Mouse (Mus musculus) embryonic stem cell, embryonic (primary cell): ENCODE data around the gene Dnaic1.

Experiments
- CTCF ChIA-PET, 4 experiments: fragments of 300-600 bp in 2 of 4; fragments of 350-600 bp in 2 of 4; sonication (Branson Sonifier 250); formaldehyde crosslinking; loops; one replicate each; lab custom pipeline; 2022; ENCODE audit warnings: inconsistent platforms in 2 of 4; lab: Charles Lee
- POLR2A ChIA-PET, 4 experiments: fragments of 300-600 bp in 2 of 4; fragments of 350-600 bp in 2 of 4; sonication (Branson Sonifier 250); formaldehyde crosslinking; loops; one replicate each; lab custom pipeline; 2022; ENCODE audit warnings: antibody characterized with exemption in 4 of 4, inconsistent platforms in 1 of 4; lab: Charles Lee

The Dnaic1 gene

DNA sequence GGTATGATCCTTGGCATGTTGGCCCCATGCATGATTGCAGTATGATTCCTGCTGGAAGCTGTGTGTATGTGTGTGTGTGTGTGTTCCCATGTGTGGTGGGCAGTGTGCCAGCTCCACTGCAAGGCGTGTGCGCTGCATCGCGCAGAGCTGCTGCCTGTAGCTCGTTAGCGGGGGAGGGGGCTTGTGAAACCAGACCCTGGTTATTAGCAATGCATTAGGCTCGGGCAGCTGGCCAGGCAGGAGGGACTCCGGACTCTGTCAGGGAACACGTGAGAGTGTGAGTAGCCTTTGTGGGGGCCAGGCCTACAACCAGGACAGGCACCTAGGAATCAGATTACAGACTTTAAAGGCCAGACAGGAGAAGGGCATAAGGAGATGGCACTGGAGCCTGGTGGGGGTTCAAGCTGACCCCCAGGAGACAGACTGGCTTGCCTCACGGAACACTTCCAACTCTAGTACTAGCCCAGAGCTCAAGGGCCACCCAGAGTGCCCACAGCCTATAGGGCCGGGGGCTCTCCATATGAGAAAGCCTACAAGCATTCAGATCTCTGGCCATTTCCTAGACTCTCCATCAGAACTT lies 91.4 kb downstream of the Dnaic1 start:
- ChIA-PET POLR2A (interaction anchor here in 2 of 4 experiments (0.6 to 1.3 kb wide), 3 partner anchors 52 to 837 kb away, joined by 3 to 5 read pairs (median 3); partner anchors contain the start of gene AI464131 (in 1 of the 2)), CTCF (no interaction called here)

DNA sequence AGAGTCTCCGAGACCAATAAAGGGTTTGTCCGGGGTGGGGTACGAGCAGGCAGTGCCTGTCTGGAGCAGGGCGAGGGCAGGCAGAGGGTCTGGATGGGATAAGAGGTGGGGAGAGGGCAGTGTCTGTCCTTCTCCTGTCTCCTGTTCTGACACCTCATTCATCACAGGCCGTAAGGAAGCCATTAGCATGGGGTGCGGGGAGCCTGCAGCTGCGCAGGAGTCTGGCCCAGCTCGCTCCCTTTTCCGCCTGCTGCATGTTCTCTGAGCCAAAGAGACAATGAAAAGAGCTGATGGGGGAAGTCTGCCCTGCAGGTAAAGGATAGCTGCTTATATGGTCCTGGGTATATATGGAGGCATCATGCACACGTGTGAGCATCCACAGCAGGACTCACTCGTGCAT lies 93.1 kb downstream of the Dnaic1 start:
- POLR2A ChIA-PET = no interaction called here
- CTCF ChIA-PET = interaction anchor here in 1 of 4 experiments (0.5 to 1.2 kb wide), 3 partner anchors 9 to 158 kb away, joined by 3 to 4 read pairs (median 4); no protein-coding TSS in a partner anchor

DNA sequence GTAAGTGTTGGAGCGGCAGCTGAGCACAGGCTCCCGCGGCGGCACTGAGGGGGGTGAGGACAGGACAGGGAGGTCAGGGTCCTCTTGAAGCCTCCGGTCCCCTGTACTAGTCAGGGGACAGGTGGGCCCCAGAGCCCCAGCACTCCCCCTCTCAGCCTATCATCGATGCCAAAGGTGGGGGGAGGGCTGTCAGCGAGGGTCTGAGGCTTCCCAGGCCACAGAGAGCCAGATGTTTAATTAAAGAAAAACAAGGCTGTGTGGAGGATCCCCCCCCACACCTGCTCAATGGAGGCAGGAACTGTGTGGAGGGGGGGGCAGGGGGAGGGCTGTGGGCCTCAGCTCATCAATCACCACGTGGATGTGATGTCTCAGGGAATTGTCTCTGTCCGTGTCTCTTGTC lies 94.0 kb downstream of the Dnaic1 start:
- CTCF ChIA-PET = interaction anchor here in 1 of 4 experiments (1.2 kb wide), 1 partner anchor 10 kb away, joined by 4 read pairs; no protein-coding TSS in a partner anchor

DNA sequence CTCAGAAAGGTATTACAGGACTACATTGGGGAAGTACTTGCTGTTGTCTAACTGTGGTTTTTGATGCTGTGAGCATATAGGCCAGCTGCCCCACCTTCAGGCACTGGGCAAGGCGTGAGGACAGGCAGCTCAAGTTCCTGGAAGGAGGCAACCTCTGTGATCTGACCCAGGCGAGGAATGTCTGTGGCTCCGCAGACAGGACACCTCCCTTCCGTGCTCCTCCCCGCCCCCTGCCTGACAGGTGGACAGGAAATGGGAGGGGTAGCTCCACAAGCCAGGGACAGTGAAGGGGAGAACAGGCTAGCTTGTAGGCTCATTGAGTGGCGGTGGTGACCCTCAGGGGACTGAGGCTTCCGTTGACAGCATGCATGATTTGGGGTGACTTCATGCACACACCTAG lies 95.0 kb downstream of the Dnaic1 start:
- POLR2A ChIA-PET = interaction anchor here in 2 of 4 experiments (0.8 to 1.7 kb wide), 8 partner anchors 9 to 95 kb away, joined by 3 to 7 read pairs (median 4); partner anchors contain the start of genes Dnaic1 (in 1 of the 2), Enho (in 1 of the 2) and Fam219a (in 1 of the 2)
- CTCF ChIA-PET = interaction anchor here (0.6 to 1.4 kb wide), 14 partner anchors 12 to 185 kb away, joined by 3 to 5 read pairs (median 3); partner anchors contain the start of genes Dnaic1 (in 2 of the 4), Fam219a (in 2 of the 4) and Rpp25l (in 1 of the 4)

More for the DNA sequence above, 94.0 kb downstream of the Dnaic1 start:
- POLR2A ChIA-PET = interaction anchor here in 1 of 4 experiments (1.7 kb wide), 1 partner anchor 94 kb away, joined by 7 read pairs; the partner anchor contains the start of genes Dnaic1 and Fam219a

DNA sequence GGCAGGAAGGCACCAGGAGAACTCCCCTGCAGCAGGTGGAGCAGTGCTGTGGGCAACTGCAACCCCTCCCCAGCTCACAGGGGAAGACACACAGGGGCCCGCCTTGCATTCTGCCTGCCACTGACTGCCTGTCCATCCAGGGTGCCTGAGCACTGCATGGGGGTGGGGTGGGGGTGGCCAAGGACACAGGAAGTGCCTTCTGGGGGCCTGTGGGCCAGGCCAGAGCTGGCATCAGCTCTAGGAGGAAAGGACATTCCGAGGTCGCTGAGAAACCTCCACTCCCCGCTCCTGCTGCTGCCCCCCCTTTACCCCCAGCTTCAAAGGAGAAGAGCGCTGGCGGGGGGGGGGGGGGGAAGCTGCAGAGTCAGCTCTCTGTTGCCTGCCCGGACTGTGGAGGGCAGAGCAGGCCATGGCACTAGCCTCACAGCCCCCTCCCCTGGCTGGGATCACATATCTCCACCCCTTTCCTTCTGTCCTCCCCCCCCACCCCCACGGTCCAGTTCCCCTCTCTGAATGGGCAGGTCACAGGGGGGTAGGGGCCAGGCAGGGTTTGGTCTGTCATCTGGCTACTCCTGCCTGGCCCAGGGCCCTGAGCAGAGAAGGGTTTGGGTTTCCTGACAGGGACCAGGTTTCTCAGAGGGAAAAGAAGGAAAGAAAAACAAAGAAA lies 95.6 kb downstream of the Dnaic1 start:
- CTCF ChIA-PET = interaction anchor here (0.6 to 1.4 kb wide), 12 partner anchors 11 to 186 kb away, joined by 3 to 5 read pairs (median 3); partner anchors contain the start of genes Dnaic1 (in 2 of the 4), Fam219a (in 2 of the 4) and Rpp25l (in 1 of the 4)
- POLR2A ChIA-PET = interaction anchor here in 2 of 4 experiments (0.8 to 1.7 kb wide), 8 partner anchors 9 to 96 kb away, joined by 3 to 7 read pairs (median 4); partner anchors contain the start of genes Dnaic1 (in 1 of the 2), Enho (in 1 of the 2) and Fam219a (in 1 of the 2)

DNA sequence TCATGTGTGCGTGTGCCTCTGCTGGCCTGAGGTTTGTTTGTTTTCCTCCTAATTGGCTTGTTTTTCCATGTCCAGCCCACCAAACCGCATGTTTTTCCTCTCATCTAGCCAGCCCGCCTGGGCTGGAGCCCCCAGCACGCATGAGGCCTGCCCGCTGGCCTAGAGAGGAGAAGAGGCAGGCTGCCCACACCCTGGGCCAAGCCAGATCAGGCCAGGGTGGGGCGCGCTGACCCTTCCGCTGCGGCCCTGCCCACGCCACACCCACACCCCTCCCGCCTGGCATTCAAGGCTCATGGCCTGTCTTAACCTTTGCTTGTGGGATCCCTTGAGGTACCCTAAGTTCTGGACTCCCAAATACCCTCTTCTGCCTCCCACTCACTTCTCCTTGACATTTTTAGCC lies 97.1 kb downstream of the Dnaic1 start:
- ChIA-PET POLR2A (interaction anchor here in 1 of 4 experiments (0.9 kb wide), 1 partner anchor 95 kb away, joined by 4 read pairs; no protein-coding TSS in a partner anchor), CTCF (no interaction called here)

DNA sequence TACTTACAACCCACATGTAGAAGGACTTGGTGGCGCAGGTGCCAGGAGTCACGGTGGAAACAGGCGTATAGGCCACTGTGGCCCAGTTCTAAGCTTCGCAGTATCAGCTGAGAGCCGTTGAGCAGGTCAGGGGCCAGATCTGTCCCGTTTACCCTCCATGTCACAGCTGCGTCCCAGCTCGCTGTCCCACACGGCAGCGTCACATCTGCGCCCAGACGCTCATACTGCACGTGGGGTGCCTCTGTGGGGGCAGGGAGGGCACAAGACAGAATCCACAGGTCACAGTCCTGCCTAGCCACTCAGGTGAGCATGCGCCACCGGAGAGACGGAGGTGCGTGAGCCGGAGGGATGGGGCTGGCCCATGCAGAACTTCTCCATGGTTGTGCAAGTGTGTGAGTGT lies 101.3 kb downstream of the Dnaic1 start:
- ChIA-PET POLR2A (interaction anchor here in 2 of 4 experiments (0.6 to 0.7 kb wide), 2 partner anchors 581 to 597 kb away, joined by 3 to 4 read pairs; no protein-coding TSS in a partner anchor), CTCF (interaction anchor here in 1 of 4 experiments (0.5 kb wide), 1 partner anchor 9 kb away, joined by 3 read pairs; no protein-coding TSS in a partner anchor)

DNA sequence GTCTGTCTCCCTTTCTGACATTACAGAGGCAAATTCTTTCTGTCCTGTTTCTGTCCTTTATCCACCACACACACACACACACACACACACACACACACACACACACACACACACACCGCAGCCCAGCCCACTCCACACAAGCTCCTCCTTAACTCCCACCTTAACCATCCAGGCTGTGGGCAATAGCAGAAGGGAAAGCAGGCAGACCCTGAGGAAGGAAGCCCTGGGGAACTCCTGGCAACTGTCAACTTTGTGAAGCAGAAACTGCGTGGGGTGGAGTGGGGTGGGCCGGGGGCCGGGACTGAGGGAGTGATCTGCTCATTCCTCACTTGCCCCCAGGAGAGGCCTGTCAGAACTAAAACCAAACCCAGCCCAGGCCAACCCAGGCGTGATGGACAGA lies 101.9 kb downstream of the Dnaic1 start:
- CTCF ChIA-PET = no interaction called here
- POLR2A ChIA-PET = interaction anchor here in 1 of 4 experiments (0.7 kb wide), 1 partner anchor 582 kb away, joined by 4 read pairs; no protein-coding TSS in a partner anchor

DNA sequence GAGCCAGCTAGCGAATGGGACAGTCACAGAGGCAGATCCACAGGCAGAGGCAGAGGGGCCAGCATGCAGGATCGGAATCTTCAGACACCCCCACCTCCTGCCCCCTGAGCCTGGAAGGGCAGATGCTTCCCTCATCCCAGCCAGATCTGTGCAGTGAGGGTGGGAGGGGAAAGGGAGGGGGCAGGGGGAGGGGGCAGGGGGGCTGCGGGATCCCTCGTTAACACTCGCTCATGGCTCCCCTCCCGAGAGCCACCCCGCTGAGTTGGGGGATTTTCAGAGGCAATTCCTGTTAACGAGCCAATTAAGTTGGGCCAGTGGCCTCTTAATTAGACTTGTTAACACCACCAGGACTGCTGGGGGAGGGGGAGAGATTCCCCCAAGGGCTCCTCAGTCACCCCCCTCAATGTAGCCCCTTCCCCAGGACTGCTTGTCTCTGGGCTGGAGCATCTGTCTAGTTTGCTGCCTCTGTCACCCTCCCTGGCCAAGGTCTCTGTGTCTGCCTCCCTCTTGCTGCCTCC lies 102.4 kb downstream of the Dnaic1 start:
- ChIA-PET CTCF (no interaction called here), POLR2A (interaction anchor here in 1 of 4 experiments (0.6 kb wide), 1 partner anchor 182 kb away, joined by 3 read pairs; no protein-coding TSS in a partner anchor)

DNA sequence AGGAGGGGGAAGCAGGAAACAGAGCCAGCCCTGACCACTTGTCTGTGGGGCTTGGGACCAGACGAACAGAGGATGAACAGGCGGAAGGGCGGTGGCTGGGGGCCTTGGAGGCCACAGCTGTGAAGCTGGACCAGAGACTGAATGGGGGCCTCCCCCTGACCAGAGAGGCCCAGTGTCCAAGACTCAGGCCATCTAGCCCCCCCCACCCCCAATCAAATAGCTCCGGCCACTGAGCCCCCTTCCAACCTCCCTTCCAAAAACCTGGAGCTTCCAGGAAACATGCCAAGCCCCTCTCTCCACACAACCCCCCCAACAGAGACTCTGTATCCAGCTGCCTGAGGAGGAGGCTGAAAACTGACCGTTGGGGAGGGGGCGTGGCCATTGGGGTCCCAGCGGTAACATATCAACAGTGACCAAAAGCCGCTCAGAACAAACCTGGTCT lies 103.0 kb downstream of the Dnaic1 start:
- ChIA-PET CTCF (interaction anchor here in 1 of 4 experiments (0.7 kb wide), 1 partner anchor 146 kb away, joined by 9 read pairs; no protein-coding TSS in a partner anchor), POLR2A (interaction anchor here in 1 of 4 experiments (0.6 kb wide), 4 partner anchors 59 to 549 kb away, joined by 3 to 5 read pairs (median 3); no protein-coding TSS in a partner anchor)

DNA sequence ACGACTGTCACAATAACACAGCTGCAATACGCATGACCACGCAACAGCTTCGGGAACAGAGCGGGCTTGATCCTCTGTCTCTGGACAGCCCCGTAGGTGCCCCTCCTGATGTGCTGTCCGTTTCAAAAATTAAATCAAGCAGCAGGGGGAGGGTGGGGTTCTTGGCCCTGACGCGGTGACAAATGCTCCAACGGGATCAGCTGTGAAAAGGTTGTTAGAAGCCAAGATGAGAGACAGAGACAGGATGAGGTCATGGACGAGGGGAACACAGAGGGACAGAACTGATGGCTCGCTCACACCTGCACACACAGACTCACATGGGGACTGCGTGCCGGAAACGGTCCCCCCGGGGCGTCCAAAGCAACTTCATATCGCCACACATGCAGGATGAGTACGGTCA lies 103.6 kb downstream of the Dnaic1 start:
- POLR2A ChIA-PET = interaction anchor here in 3 of 4 experiments (0.5 to 0.9 kb wide), 6 partner anchors 8 to 549 kb away, joined by 3 to 5 read pairs (median 4); no protein-coding TSS in a partner anchor
- CTCF ChIA-PET = interaction anchor here in 1 of 4 experiments (0.7 kb wide), 1 partner anchor 147 kb away, joined by 9 read pairs; no protein-coding TSS in a partner anchor

DNA sequence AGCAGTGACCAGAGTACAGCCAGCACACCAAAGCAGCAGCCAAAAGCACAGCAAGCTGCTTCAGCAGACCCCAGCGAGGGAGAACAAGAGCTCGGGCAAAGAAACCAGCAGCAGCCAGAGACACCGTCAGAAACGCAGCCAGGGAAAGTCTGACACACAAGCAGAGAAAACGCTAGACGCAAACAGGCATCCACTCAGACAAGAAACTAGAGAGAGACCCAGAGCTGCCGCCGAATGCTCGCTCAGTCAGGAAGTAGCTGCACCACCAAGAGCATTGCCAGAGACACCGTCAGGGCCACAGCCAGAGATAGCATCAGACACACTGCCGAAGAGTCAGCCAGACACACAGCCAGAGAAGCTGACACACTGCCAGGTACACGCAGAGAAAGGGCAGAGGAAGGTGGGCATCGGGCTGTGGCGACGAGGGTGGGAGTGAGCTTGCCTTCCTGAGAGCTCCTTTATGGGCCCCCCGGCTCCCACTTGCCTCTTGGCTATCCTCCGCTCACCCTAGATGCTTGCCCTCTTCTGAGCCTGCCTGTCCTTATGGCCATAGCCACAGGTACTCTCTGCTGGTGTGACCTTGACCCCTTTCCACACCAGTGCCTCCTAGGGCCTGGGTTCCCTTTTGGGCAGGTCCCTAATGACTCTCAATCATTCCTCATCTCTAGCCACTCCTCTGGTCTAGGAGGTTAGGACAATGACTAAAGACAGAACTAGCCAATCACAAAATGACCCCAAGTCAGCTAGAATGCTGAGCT lies 106.9 kb downstream of the Dnaic1 start:
- ChIA-PET CTCF (interaction anchor here in 3 of 4 experiments (0.6 to 1.0 kb wide), 5 partner anchors 12 to 108 kb away, joined by 3 to 7 read pairs (median 3); partner anchors contain the start of gene Fam219a (in 1 of the 3)), POLR2A (interaction anchor here in 2 of 4 experiments (0.5 to 1.3 kb wide), 4 partner anchors 12 to 333 kb away, joined by 3 to 4 read pairs (median 4); no protein-coding TSS in a partner anchor)

DNA sequence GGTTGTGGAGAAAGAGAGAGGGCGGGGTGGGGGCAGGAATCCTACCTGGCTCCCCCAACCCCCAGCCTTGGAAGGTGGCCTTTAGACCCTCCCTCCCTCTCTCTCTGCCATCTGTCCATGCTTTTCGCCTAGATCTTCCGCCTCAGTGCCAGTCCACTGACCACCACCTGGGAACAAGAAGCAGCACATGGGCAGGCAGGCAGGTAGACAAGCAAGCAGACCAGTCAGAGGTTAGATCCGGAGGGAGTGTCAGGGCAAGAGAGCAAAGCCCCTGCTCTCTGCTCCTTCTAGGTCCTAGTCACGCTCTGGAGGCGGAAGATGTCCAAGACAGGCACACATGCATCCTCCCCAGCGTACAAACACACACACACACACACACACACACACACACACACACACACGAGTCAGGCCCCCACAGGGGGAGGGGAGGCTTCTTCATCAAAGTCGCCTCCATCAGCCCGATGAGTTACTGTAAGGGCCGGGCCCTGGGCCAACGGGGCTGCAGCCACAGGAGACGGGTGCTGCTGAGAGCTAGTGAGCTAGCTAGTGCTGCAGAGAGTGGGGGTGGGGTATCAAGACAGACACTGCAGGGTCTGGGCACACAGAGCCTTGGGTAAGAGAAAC lies 107.5 kb downstream of the Dnaic1 start:
- CTCF ChIA-PET = interaction anchor here in 2 of 4 experiments (0.6 to 1.0 kb wide), 3 partner anchors 23 to 527 kb away, joined by 3 to 7 read pairs (median 4); no protein-coding TSS in a partner anchor

DNA sequence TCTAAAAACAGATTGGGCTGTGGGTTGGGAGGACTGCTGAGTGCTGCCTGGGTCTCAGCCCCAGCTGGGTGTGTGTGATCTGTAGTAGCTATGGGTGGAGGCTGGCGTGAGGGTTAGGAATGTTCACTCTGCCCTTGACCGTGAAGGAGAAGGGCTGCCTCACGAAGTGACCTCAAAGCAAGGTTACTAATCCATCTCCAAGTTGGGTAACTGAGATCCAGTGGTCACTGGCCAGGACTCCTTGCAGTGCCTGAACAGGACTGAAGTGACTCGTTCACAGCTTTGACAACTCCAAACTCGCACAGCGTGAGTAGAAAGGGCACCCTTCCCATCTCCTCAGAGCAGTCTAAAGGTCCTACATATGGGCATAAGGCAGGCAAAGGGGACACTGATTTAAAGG lies 109.3 kb downstream of the Dnaic1 start:
- ChIA-PET POLR2A (interaction anchor here in 1 of 4 experiments (0.9 kb wide), 1 partner anchor 107 kb away, joined by 3 read pairs; no protein-coding TSS in a partner anchor), CTCF (interaction anchor here in 1 of 4 experiments (1.4 kb wide), 1 partner anchor 59 kb away, joined by 5 read pairs; no protein-coding TSS in a partner anchor)

More for the DNA sequence above, 107.5 kb downstream of the Dnaic1 start:
- POLR2A ChIA-PET = interaction anchor here in 1 of 4 experiments (0.5 to 1.0 kb wide), 4 partner anchors 12 to 334 kb away, joined by 3 read pairs; no protein-coding TSS in a partner anchor

DNA sequence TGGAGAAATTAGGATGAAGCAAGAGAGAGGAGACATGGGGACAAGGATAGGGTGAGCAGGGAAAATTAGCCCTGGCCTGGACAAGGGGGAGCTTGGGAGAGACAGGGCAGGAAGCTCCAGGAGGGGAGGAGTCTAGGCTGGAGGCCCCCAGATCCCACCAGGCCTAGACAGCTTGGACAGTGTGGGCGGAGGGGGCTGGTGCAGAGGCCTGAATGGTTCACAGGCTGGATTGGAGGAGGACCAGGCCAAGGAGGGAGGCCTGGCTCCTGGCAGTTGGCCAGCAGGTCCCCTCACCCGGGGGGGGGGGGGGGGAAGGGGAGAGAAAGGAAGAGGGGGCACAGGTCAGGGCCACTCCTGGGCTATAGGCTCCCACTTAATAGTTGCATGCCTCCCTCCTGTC lies 109.7 kb downstream of the Dnaic1 start:
- POLR2A ChIA-PET = interaction anchor here in 1 of 4 experiments (0.7 kb wide), 1 partner anchor 1529 kb away, joined by 4 read pairs; no protein-coding TSS in a partner anchor
- CTCF ChIA-PET = interaction anchor here in 1 of 4 experiments (0.7 to 1.4 kb wide), 2 partner anchors 47 to 58 kb away, joined by 4 to 5 read pairs; no protein-coding TSS in a partner anchor

DNA sequence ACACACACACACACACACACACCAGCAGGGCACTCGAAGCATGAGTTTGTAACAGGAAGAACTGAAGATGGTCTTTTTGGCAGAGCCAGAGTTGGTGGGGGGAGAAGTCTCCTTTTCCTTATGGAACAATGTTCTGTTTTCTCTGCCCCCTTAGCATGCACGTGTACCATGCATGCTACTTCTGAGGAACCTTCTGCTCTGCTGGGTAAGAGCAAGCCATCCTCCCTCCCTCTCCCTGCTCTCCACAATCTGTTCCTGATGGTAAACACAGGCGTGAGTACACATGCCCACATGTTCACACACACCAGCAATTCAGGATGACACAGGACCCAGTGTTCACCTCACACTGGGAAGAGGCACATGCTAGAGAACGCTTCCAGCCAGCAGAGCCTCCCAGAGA lies 111.6 kb downstream of the Dnaic1 start:
- ChIA-PET POLR2A (no interaction called here), CTCF (no interaction called here)
